Mouse (Mus musculus): ENCODE results near the gene Mtmr3.

DNA sequence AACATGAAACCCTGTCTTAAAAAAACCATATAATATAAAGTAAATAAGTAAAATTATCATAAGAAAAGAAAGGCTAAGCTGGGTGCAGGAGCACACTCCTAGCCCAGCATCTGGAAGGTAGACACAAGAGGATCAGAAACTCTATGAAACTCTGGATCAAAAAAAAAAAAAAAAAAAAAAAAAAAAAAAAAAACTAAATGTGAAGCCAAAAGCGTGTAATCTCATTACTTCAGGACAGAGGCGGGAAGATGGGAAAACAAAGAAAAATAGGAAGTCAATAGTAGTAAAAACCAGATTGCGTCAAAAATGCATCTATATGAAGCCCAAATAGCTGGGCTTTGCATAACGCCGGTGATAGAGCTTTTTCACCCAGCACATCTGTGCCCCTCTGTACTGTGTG, 7.2 kb upstream of the Mtmr3 start:
- TF ChIP-seq CTCF (IDR thresholded peaks at IDR 0.05 in 2 of 3, conservative IDR thresholded peaks at IDR 0.05 in 1 of 3; ENCODE audit: control insufficient read depth in 1 of 3, insufficient read depth in 1 of 3, low read depth in 2 of 3, low read length in 3 of 3, poor library complexity in 1 of 3, severe bottlenecking in 1 of 3) (no peak), USF1 (IDR thresholded peaks at IDR 0.05; ENCODE audit: low read depth, low read length) (no peak), POLR2AphosphoS2 (IDR thresholded peaks at IDR 0.05; ENCODE audit: low read length) (no peak), POLR2AphosphoS5 (IDR thresholded peaks at IDR 0.05; ENCODE audit: borderline replicate concordance, low read depth, low read length) (no peak), POLR2A (IDR thresholded peaks at IDR 0.05; ENCODE audit: control insufficient read depth in 1 of 2, insufficient read depth in 1 of 2, low read depth in 1 of 2, low read length in 2 of 2, poor library complexity in 1 of 2) (no peak), CHD1 (IDR thresholded peaks at IDR 0.05; ENCODE audit: low read depth, low read length) (no peak), SMC3 (IDR thresholded peaks at IDR 0.05; ENCODE audit: low read depth, low read length) (no peak), TAL1 (IDR thresholded peaks at IDR 0.05; ENCODE audit: low read length) (no peak), ZMIZ1 (IDR thresholded peaks at IDR 0.05; ENCODE audit: low read depth, low read length) (no peak), MAX (IDR thresholded peaks at IDR 0.05; ENCODE audit: low read length) (no peak)

Measured in MEL (cell line).